Mouse (Mus musculus): ENCODE results near the gene Clptm1. TPM values are rescaled to one million over a fixed set of nuclear protein-coding genes. Genes with fewer than 3 reads are reported as not detected.

Clptm1 gene
- total and polyA plus RNA-seq, 2 experiments from 2014 or later = 140 to 149 TPM

DNA sequence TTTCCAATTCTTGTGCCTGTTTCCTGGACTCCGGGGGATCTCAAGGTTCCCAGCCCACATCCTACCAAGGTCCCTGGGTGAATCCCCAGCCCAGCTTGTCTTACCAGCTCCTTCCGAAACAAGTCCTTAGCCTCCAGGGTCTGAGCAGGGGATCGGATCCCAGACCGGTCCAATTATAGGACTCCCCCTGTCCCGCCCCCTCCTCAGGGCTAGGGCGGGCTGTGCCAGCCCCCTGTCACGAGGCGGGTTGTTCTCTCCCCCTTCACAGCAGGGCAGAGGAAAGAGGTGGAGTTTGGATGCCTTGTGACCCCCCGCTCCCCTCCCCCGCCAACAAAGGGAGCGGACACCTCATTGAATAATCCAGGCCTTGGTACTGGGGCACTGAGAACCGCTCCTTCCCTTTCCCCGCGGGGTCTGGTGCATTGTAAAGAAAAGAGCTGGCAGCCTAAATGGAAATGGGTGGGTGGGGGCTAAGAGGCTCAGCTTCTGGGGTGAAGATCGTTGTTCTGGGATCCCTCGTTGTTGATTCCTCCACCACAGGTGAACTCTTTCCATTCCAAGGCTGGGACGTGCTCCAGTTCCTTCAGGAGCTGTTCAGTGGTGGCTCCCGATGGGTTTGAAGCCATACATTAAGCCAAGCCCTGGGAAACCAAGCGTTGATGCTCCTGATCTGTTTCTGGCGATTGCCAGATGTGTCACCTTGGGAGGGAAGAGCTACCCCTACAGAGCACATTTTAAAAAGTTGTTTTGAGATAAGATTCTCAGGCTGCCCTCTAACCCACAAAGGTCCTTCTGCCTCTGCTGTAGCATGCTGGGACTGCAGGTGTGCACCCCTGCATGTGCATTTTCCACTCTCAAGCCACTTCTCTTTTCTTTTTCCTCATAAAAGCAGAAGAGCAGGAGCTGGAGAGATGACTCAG, 34.3 kb upstream of the Clptm1 start, which contains the start of gene Apoe:
Gene Apoe, minus strand, starts transcription at position 282 of the 920 bp plus-strand sequence.
- H3K9me3 ChIP-seq (ENCODE audit: low read length) = no peaks in the 10 kb centered on the region
- H3K4me3 ChIP-seq (ENCODE audit: low read depth, low read length) = peak within 1 kb of the TSS; percentile 34
- H3K27ac ChIP-seq (ENCODE audit: low read depth, low read length) = peak within 1 kb of the TSS; percentile 67
- WGBS = 3% methylated on average over 20 of the region's 20 CpGs
- peak; percentile 69 for ATAC-seq (ENCODE audit: low FRiP score)
- H3K36me3 ChIP-seq (ENCODE audit: insufficient read depth, low read length) = peaks cover 26% of the 10 kb centered on the region
- H3K4me2 ChIP-seq (ENCODE audit: low read depth, low read length, poor library complexity, severe bottlenecking) = peak within 1 kb of the TSS; percentile 52
- H3K4me1 ChIP-seq (ENCODE audit: insufficient read depth, low read length) = 0 out of 2 replicates have a peak, but pooled peaks cover 6% of the 10 kb centered on the region
- no peak; the same call in 1 of the 2 replicates for TF ChIP-seq CTCF (IDR thresholded peaks at IDR 0.05)
- peak within 1 kb of the TSS; percentile 64 for H3K9ac ChIP-seq (replicated peaks; ENCODE audit: low read length, poor library complexity, severe bottlenecking)
- no peaks in the 10 kb centered on the region for H3K27me3 ChIP-seq (ENCODE audit: insufficient read depth, low read length)
- DNase-seq (ENCODE audit: low spot score) = peak; percentile 82

DNA sequence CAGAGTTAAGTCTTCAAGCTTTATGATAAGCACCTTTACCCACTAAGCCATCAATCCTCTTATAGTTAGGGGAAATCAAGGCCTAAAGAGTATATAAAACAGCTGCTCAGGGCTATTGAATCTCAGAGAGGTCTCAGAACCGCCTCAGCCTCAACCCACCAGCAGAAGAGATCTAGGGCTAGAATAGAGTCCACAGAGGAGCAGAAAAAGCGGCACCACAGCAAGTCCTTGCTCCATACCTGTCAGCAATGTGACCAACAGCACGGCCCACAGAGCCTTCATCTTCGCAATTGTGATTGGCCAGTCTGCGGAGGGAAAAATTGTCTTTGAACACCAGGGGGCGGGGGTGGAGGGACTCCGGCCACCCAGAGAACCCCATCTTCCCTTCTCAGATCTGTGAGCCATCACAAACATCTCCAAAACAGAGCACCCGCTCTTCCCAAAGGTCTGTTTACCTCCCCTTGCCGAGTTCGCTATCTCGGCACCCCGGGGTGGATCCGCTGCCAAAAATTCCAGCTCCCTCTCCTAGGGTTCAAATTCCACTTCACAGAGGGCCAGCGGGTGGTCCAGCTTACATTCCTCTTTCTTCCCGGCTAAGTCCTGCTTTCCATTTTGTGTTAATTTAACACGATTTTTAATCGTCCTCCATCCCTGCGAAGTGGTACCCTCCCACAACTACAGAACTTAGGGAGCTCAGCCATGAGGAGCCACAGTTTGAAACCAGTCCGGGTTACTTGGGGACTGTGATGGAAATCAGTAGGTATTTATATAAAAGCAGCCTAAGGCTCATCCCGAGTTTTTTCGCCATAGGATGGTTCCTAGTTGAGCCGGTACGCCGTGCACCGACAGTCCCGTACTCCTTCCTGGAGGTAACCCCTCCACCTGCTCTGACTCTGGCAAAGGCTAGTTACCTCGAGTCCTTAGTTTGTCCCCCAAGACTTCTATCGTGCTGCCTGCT, 33.4 kb upstream of the Clptm1 start:
- H3K9me3 ChIP-seq (ENCODE audit: low read length) = no peaks in the 10 kb centered on the region
- no peaks in the 10 kb centered on the region for H3K27me3 ChIP-seq (ENCODE audit: insufficient read depth, low read length)
- TF ChIP-seq CTCF (IDR thresholded peaks at IDR 0.05) = peak; percentile 57
- H3K4me1 ChIP-seq (ENCODE audit: insufficient read depth, low read length) = 0 out of 2 replicates have a peak, but pooled peaks cover 6% of the 10 kb centered on the region
- 0 out of 2 replicates have a peak, but pooled peaks have one; percentile 0 for ATAC-seq (ENCODE audit: low FRiP score)
- peak overlapping the region; percentile 67 for H3K27ac ChIP-seq (ENCODE audit: low read depth, low read length)
- DNase-seq (ENCODE audit: low spot score) = peak; percentile 31
- H3K4me3 ChIP-seq (ENCODE audit: low read depth, low read length) = peak overlapping the region; percentile 34
- H3K4me2 ChIP-seq (ENCODE audit: low read depth, low read length, poor library complexity, severe bottlenecking) = peak overlapping the region; percentile 52
- H3K9ac ChIP-seq (replicated peaks; ENCODE audit: low read length, poor library complexity, severe bottlenecking) = peak overlapping the region; percentile 64
- H3K36me3 ChIP-seq (ENCODE audit: insufficient read depth, low read length) = peaks cover 18% of the 10 kb centered on the region
- 3% methylated on average over 28 of the region's 28 CpGs for WGBS

DNA sequence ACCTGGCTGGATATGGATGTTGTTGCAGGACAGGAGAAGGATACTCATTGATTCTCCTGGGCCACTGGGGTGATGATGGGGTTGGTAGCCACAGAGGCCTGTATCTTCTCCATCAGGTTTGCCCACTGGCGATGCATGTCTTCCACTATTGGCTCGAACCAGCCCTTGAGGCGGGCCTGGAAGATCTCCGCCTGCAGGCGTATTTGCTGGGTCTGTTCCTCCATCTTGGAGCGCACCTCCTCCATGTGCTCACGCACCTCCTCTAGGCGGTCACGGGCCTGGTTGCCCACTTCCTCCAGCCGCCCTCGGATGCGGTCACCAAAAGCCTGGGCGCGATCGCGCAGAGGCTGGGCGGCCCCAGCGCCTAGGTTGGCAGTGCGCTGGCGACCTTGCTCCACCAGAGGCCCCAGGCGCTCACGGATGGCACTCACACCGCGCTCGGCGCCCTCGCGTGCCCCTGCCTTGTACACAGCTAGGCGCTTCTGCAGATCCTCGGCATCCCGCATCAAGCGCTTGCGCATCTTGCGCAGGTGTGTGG, 31.6 kb upstream of the Clptm1 start:
- no peak overlapping the region for H3K9ac ChIP-seq (replicated peaks; ENCODE audit: low read length, poor library complexity, severe bottlenecking)
- 95% methylated on average over 34 of the region's 34 CpGs for WGBS

DNA sequence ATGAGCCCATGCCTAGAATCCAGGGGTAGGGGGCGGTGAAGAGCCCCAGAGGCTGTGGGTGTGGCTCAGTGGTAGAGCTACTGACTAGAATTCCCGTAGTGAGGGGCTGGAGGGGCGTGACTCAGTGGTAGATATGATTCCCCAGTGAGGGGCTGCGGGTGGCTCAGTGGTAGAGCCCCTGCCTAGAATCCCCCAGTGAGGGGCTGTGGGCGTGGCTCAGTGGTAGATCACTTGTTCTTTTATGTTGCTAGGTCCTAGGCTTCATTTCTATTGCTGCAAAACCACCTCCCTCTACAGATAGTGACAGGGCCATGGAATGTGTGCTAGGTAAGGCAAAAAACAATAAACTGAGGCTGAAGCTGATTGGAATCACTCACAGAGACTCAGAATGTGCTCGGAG, 31.0 kb upstream of the Clptm1 start:
- Histone ChIP-seq H3K4me1 (ENCODE audit: insufficient read depth, low read length) (0 out of 2 replicates have a peak, but pooled peaks cover 6% of the 10 kb centered on the region), H3K4me3 (ENCODE audit: low read depth, low read length) (no peak overlapping the region), H3K4me2 (ENCODE audit: low read depth, low read length, poor library complexity, severe bottlenecking) (no peak overlapping the region), H3K9ac (replicated peaks; ENCODE audit: low read length, poor library complexity, severe bottlenecking) (no peak overlapping the region), H3K36me3 (ENCODE audit: insufficient read depth, low read length) (no peaks in the 10 kb centered on the region), H3K9me3 (ENCODE audit: low read length) (no peaks in the 10 kb centered on the region), H3K27ac (ENCODE audit: low read depth, low read length) (no peak overlapping the region), H3K27me3 (ENCODE audit: insufficient read depth, low read length) (no peaks in the 10 kb centered on the region)
- ATAC-seq (ENCODE audit: low FRiP score) (no peak), DNase-seq (ENCODE audit: low spot score) (no peak)
- TF ChIP-seq CTCF (IDR thresholded peaks at IDR 0.05) = no peak
- WGBS = 89% methylated on average over 6 of the region's 6 CpGs

More for the DNA sequence above, 31.6 kb upstream of the Clptm1 start:
- 0 out of 2 replicates have a peak, but pooled peaks cover 6% of the 10 kb centered on the region for H3K4me1 ChIP-seq (ENCODE audit: insufficient read depth, low read length)
- no peak overlapping the region for H3K27ac ChIP-seq (ENCODE audit: low read depth, low read length)
- no peak overlapping the region for H3K4me3 ChIP-seq (ENCODE audit: low read depth, low read length)
- peaks cover under 1% of the 10 kb centered on the region; the same call in 1 of the 2 replicates for H3K36me3 ChIP-seq (ENCODE audit: insufficient read depth, low read length)
- no peaks in the 10 kb centered on the region for H3K27me3 ChIP-seq (ENCODE audit: insufficient read depth, low read length)
- DNase-seq (ENCODE audit: low spot score) (no peak), ATAC-seq (ENCODE audit: low FRiP score) (no peak)
- no peaks in the 10 kb centered on the region for H3K9me3 ChIP-seq (ENCODE audit: low read length)
- no peak; the same call in 1 of the 2 replicates for TF ChIP-seq CTCF (IDR thresholded peaks at IDR 0.05)
- peak overlapping the region; percentile 24; the same call in 1 of the 2 replicates for H3K4me2 ChIP-seq (ENCODE audit: low read depth, low read length, poor library complexity, severe bottlenecking)

DNA sequence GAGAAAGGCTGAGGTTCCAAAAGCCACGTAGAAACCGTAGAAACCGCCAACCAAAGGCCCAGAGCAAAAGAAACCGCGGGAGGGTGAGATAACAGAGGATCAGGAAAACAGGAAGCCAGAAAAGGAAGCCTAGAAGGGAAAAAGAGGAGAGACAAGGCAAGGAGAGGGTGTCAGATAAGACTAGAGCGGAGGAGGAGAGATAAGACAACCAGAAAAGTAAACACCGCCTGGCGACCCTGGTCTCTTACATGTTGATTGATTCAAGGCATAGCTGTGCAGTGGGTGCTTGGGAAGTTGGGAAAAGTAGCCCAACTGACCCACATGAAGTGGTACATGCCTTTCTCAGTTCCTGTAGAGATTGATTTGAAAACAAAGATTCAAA, 30.4 kb upstream of the Clptm1 start:
- no peak overlapping the region for H3K4me3 ChIP-seq (ENCODE audit: low read depth, low read length)
- TF ChIP-seq CTCF (IDR thresholded peaks at IDR 0.05) = no peak
- H3K27me3 ChIP-seq (ENCODE audit: insufficient read depth, low read length) = no peaks in the 10 kb centered on the region
- no peak overlapping the region for H3K9ac ChIP-seq (replicated peaks; ENCODE audit: low read length, poor library complexity, severe bottlenecking)
- 63% methylated on average over 8 of the region's 8 CpGs for WGBS
- H3K4me2 ChIP-seq (ENCODE audit: low read depth, low read length, poor library complexity, severe bottlenecking) = no peak overlapping the region
- H3K9me3 ChIP-seq (ENCODE audit: low read length) = no peaks in the 10 kb centered on the region
- peak overlapping the region; percentile 44 for H3K27ac ChIP-seq (ENCODE audit: low read depth, low read length)
- 0 out of 2 replicates have a peak, but pooled peaks cover 6% of the 10 kb centered on the region for H3K4me1 ChIP-seq (ENCODE audit: insufficient read depth, low read length)
- ATAC-seq (ENCODE audit: low FRiP score) (no peak), DNase-seq (ENCODE audit: low spot score) (no peak)
- H3K36me3 ChIP-seq (ENCODE audit: insufficient read depth, low read length) = no peaks in the 10 kb centered on the region
